Mouse (Mus musculus) heart, embryonic 11.5 days (tissue): ENCODE measurements at regions not wholly inside any gene's neighbourhood (a gene's known extent, or its start where the extent isn't known, plus 50 kb on each side); places are given as distances from the start of the nearest gene placed in this dataset.
A peak's percentile ranks its signal among the peaks of the same experiment; 100 is the strongest.

Source experiments
- ATAC-seq: fragments of 200-750 bp; cut with Nextera tagmentation; replicated peaks from 2 replicates; pipeline ENCODE4 v1.8.0; 2017; ENCODE audit warnings: moderate library complexity; ENCODE audit not compliant: insufficient number of reproducible peaks, low FRiP score, low TSS enrichment
- H3K27ac ChIP-seq: fragments of 300-500 bp; sonication (generic); 2 replicates; pipeline ENCODE4 v1.5.1; 2014; ENCODE audit warnings: mild to moderate bottlenecking, low read depth, low read length
- H3K27me3 ChIP-seq: fragments of 300-500 bp; sonication (generic); 2 replicates; pipeline ENCODE4 v1.6.1; 2014; ENCODE audit warnings: mild to moderate bottlenecking, low read length, mixed read lengths; ENCODE audit not compliant: control insufficient read depth, insufficient read depth
- H3K36me3 ChIP-seq: fragments of 300-500 bp; sonication (generic); 2 replicates; pipeline ENCODE4 v1.6.1; 2014; ENCODE audit warnings: mild to moderate bottlenecking, low read length, moderate library complexity, mixed read lengths; ENCODE audit not compliant: control insufficient read depth, insufficient read depth
- H3K4me1 ChIP-seq: fragments of 300-500 bp; sonication (generic); 2 replicates; pipeline ENCODE4 v1.6.1; 2014; ENCODE audit warnings: low read length; ENCODE audit not compliant: control insufficient read depth, insufficient read depth
- H3K4me2 ChIP-seq: fragments of 300-500 bp; sonication (generic); 2 replicates; pipeline ENCODE4 v1.6.1; 2014; ENCODE audit warnings: mild to moderate bottlenecking, moderate library complexity
- H3K4me3 ChIP-seq: fragments of 300-500 bp; sonication (generic); 2 replicates; pipeline ENCODE4 v1.5.1; 2014; ENCODE audit warnings: low read depth, low read length
- H3K9ac ChIP-seq: fragments of 300-500 bp; sonication (generic); 2 replicates; pipeline ENCODE4 v1.6.1; 2014; ENCODE audit warnings: mild to moderate bottlenecking, low read depth, low read length, moderate library complexity
- H3K9me3 ChIP-seq: fragments of 300-500 bp; sonication (generic); replicated peaks from 2 replicates; pipeline ENCODE4 v1.6.1; 2016; ENCODE audit warnings: low read length; ENCODE audit not compliant: control insufficient read depth
- WGBS: fragments of 180-500 bp; shearing (Covaris S2); extraction: QIAGEN DNeasy Blood & Tissue Kit; methylation state at CpG from one replicate; pipeline ENCODE4 v1.1.7; 2014; ENCODE audit not compliant: insufficient replicate concordance; 5-methylcytosine and 5-hydroxymethylcytosine counted together

DNA sequence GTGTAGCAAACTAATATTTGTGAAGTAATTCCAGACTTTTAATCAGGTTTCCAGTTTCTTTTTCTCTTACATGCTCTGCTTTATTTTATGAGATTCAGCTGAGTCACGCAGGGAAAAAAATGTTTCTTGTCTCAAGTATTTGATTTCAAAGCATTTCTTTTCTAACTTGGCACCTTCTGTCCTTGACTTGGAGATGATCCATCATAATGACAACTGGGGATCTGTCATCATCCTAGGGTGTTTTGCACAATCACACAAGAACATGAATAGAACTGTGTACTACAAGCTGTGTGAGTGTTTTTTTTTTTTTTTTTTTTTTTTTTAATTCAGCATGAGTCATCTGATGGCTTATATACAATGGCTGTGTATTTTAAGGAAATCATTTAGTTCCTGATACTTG lies 1022.0 kb upstream of the Flrt2 start:
- Histone ChIP-seq H3K4me1 (no peaks in the 10 kb centered on the region), H3K27me3 (no peaks in the 10 kb centered on the region), H3K9ac (no peak overlapping the region), H3K4me3 (no peak overlapping the region), H3K36me3 (no peaks in the 10 kb centered on the region), H3K9me3 (no peaks in the 10 kb centered on the region), H3K4me2 (no peak overlapping the region), H3K27ac (no peak overlapping the region)
- no peak for ATAC-seq
- 64% methylated on average over 1 of the region's 1 CpGs for WGBS

GRCm38 (mm10) chr12:94674925-94675324 lies 1017.1 kb upstream of the Flrt2 start:
- Histone ChIP-seq H3K4me1 (no peaks in the 10 kb centered on the region), H3K9me3 (no peaks in the 10 kb centered on the region), H3K4me2 (no peak overlapping the region), H3K36me3 (no peaks in the 10 kb centered on the region), H3K27me3 (no peaks in the 10 kb centered on the region), H3K27ac (no peak overlapping the region), H3K9ac (no peak overlapping the region), H3K4me3 (no peak overlapping the region)
- 70% methylated on average over 2 of the region's 2 CpGs for WGBS
- no peak for ATAC-seq

GRCm38 (mm10) chr12:94691341-94692029 lies 1000.5 kb upstream of the Flrt2 start:
- Histone ChIP-seq H3K4me3 (no peak overlapping the region), H3K9ac (no peak overlapping the region), H3K27ac (no peak overlapping the region), H3K27me3 (no peaks in the 10 kb centered on the region), H3K36me3 (no peaks in the 10 kb centered on the region), H3K9me3 (no peaks in the 10 kb centered on the region), H3K4me2 (no peak overlapping the region), H3K4me1 (no peaks in the 10 kb centered on the region)
- ATAC-seq = no peak
- 86% methylated on average over 2 of the region's 2 CpGs for WGBS

DNA sequence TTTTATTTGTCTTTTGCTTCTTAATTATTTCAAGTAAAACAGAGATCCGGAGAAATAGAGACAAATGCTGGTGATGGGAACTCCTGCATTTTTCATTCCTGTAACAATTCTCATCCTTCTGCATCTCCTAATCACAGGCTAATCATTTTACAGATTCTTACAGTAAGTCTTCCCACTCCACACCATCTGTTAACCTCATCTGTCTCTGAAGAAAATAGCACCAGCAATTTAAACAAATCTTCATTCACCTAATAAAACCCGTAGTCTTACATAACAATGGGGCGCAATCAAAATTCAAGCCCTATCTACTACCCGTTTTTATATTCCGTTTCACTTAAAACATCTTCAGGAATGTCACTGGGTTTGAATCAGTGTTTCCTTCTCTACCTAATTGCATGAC lies 960.6 kb upstream of the Flrt2 start:
- no peaks in the 10 kb centered on the region for H3K9me3 ChIP-seq
- H3K9ac ChIP-seq = no peak overlapping the region
- no peaks in the 10 kb centered on the region for H3K27me3 ChIP-seq
- ATAC-seq = no peak
- H3K4me1 ChIP-seq = no peaks in the 10 kb centered on the region; the same call in 1 of the 2 replicates
- no peak overlapping the region for H3K4me3 ChIP-seq
- no peaks in the 10 kb centered on the region for H3K36me3 ChIP-seq
- 77% methylated on average over 5 of the region's 5 CpGs for WGBS
- no peak overlapping the region for H3K4me2 ChIP-seq
- no peak overlapping the region for H3K27ac ChIP-seq

GRCm38 (mm10) chr12:94733179-94733578 lies 958.8 kb upstream of the Flrt2 start:
- peak overlapping the region; percentile 40 for H3K4me2 ChIP-seq
- H3K9me3 ChIP-seq = no peaks in the 10 kb centered on the region
- no peak overlapping the region for H3K9ac ChIP-seq
- no peak; the same call in 1 of the 2 replicates for ATAC-seq
- WGBS = 44% methylated on average over 4 of the region's 4 CpGs
- H3K36me3 ChIP-seq = no peaks in the 10 kb centered on the region
- no peaks in the 10 kb centered on the region for H3K27me3 ChIP-seq
- no peak overlapping the region for H3K4me3 ChIP-seq
- H3K27ac ChIP-seq = peak overlapping the region; percentile 68
- H3K4me1 ChIP-seq = no peaks in the 10 kb centered on the region; the same call in 1 of the 2 replicates

- 64% methylated on average over 4 of the region's 4 CpGs for WGBS
- H3K4me3 ChIP-seq = no peak overlapping the region
- H3K9me3 ChIP-seq = no peaks in the 10 kb centered on the region
- no peak overlapping the region for H3K4me2 ChIP-seq
- no peaks in the 10 kb centered on the region; the same call in 1 of the 2 replicates for H3K4me1 ChIP-seq
- ATAC-seq = no peak
- no peak overlapping the region for H3K9ac ChIP-seq
- H3K27ac ChIP-seq = no peak overlapping the region
- H3K27me3 ChIP-seq = no peaks in the 10 kb centered on the region
- no peaks in the 10 kb centered on the region for H3K36me3 ChIP-seq
Measured at GRCm38 (mm10) chr12:94737263-94737662, 954.8 kb upstream of the Flrt2 start.

DNA sequence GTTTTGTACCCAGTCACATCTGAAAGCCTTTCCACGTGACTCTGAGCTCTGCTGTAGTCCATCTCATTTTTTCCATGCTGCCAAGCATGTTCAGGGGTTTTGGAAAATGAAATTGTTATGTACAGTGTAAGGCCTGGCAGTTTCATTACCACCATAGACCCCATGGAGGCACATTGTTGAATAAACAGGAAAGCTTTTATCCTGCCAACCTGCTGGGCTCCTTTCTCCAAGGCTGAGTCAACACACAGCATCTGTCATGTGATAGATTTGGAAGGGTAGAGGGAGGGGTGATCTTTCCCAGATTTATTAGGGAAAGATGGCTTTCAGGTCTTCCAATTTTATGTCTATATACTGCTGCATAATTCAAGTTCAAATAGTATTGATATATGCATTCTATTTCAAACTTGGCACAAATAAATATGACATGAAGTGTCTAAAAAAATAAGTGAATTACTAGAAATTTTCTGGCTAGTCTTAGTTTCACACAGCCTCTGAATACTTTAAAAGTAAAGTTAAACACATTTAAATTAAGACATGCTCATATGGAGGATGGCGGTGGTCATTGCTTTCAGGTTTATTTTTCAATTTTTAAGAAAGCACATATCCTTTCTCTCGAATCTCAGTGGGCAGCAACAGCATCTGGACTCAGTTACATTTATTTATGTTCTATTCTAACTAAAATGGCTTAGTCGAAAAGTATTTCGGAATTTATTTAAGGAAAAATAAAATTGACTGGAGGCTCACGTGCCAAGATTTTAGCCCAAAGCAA lies 942.1 kb upstream of the Flrt2 start:
- 76% methylated on average over 6 of the region's 6 CpGs for WGBS
- Histone ChIP-seq H3K36me3 (no peaks in the 10 kb centered on the region), H3K27me3 (no peaks in the 10 kb centered on the region), H3K27ac (no peak overlapping the region), H3K9me3 (no peaks in the 10 kb centered on the region), H3K9ac (no peak overlapping the region), H3K4me1 (no peaks in the 10 kb centered on the region), H3K4me3 (no peak overlapping the region), H3K4me2 (no peak overlapping the region)
- no peak for ATAC-seq

GRCm38 (mm10) chr12:94755754-94756153 lies 936.3 kb upstream of the Flrt2 start:
- H3K4me2 ChIP-seq = no peak overlapping the region
- no peaks in the 10 kb centered on the region for H3K4me1 ChIP-seq
- H3K27ac ChIP-seq = no peak overlapping the region
- H3K4me3 ChIP-seq = no peak overlapping the region
- H3K9me3 ChIP-seq = no peaks in the 10 kb centered on the region
- no peaks in the 10 kb centered on the region for H3K36me3 ChIP-seq
- no peak for ATAC-seq
- H3K9ac ChIP-seq = no peak overlapping the region
- no peaks in the 10 kb centered on the region for H3K27me3 ChIP-seq
- WGBS = 84% methylated on average over 2 of the region's 2 CpGs
